Mouse (Mus musculus): Measurements from ENCODE around the gene Ostm1. TPM values are rescaled to one million over a fixed set of nuclear protein-coding genes. Genes with fewer than 3 reads are reported as not detected.

Ostm1 gene
- total and polyA plus RNA-seq, 2 experiments from 2014 or later: 13.8 to 20.2 TPM

GRCm38 (mm10) chr10:42577525-42578280 is 5.9 kb upstream of the Ostm1 start:
- no peak overlapping the region for H3K4me2 ChIP-seq (ENCODE audit: low read depth, low read length)
- no peaks in the 10 kb centered on the region for H3K36me3 ChIP-seq (replicated peaks; ENCODE audit: control insufficient read depth, insufficient read depth, low read length)
- H3K27me3 ChIP-seq (ENCODE audit: control insufficient read depth, insufficient read depth, low read length): peaks cover 100% of the 10 kb centered on the region
- no peak for TF ChIP-seq CTCF (IDR thresholded peaks at IDR 0.05; ENCODE audit: low read depth)
- no peak for TF ChIP-seq EP300 (IDR thresholded peaks at IDR 0.05; ENCODE audit: low read depth)
- WGBS: 3% methylated on average over 15 of the region's 15 CpGs
- no peaks in the 10 kb centered on the region for H3K9me3 ChIP-seq (replicated peaks; ENCODE audit: control insufficient read depth, low read length)
- DNase-seq (ENCODE audit: low spot score): no peak
- H3K4me1 ChIP-seq (ENCODE audit: control insufficient read depth, insufficient read depth): no peaks in the 10 kb centered on the region; the same call in 1 of the 2 replicates
- no peak overlapping the region for H3K9ac ChIP-seq (replicated peaks; ENCODE audit: low read depth, low read length)
- no peak overlapping the region for H3K27ac ChIP-seq (ENCODE audit: low read depth)
- H3K4me3 ChIP-seq (ENCODE audit: low read depth, low read length): no peak overlapping the region
- ATAC-seq (ENCODE audit: insufficient read depth, low read depth): no peak

- Histone ChIP-seq H3K9ac (replicated peaks; ENCODE audit: low read depth, low read length) (no peak overlapping the region), H3K4me3 (ENCODE audit: low read depth, low read length) (no peak overlapping the region), H3K36me3 (replicated peaks; ENCODE audit: control insufficient read depth, insufficient read depth, low read length) (no peaks in the 10 kb centered on the region), H3K27me3 (ENCODE audit: control insufficient read depth, insufficient read depth, low read length) (peaks cover 100% of the 10 kb centered on the region), H3K27ac (ENCODE audit: low read depth) (no peak overlapping the region), H3K9me3 (replicated peaks; ENCODE audit: control insufficient read depth, low read length) (no peaks in the 10 kb centered on the region), H3K4me1 (ENCODE audit: control insufficient read depth, insufficient read depth) (no peaks in the 10 kb centered on the region; the same call in 1 of the 2 replicates), H3K4me2 (ENCODE audit: low read depth, low read length) (no peak overlapping the region)
- ATAC-seq (ENCODE audit: insufficient read depth, low read depth) (no peak), DNase-seq (ENCODE audit: low spot score) (no peak)
- TF ChIP-seq CTCF (IDR thresholded peaks at IDR 0.05; ENCODE audit: low read depth) (no peak), EP300 (IDR thresholded peaks at IDR 0.05; ENCODE audit: low read depth) (no peak)
- 2% methylated on average over 15 of the region's 15 CpGs for WGBS
Observed at GRCm38 (mm10) chr10:42578281-42578675, 5.3 kb upstream of the Ostm1 start.

GRCm38 (mm10) chr10:42578698-42579474 is 4.7 kb upstream of the Ostm1 start:
- TF ChIP-seq EP300 (IDR thresholded peaks at IDR 0.05; ENCODE audit: low read depth) (no peak), CTCF (IDR thresholded peaks at IDR 0.05; ENCODE audit: low read depth) (no peak)
- H3K27me3 ChIP-seq (ENCODE audit: control insufficient read depth, insufficient read depth, low read length): peaks cover 100% of the 10 kb centered on the region
- no peak for DNase-seq (ENCODE audit: low spot score)
- H3K4me1 ChIP-seq (ENCODE audit: control insufficient read depth, insufficient read depth): peaks cover 2% of the 10 kb centered on the region; the same call in 1 of the 2 replicates
- H3K27ac ChIP-seq (ENCODE audit: low read depth): no peak overlapping the region
- H3K4me3 ChIP-seq (ENCODE audit: low read depth, low read length): peak overlapping the region; percentile 27; the same call in 1 of the 2 replicates
- H3K9me3 ChIP-seq (replicated peaks; ENCODE audit: control insufficient read depth, low read length): no peaks in the 10 kb centered on the region
- ATAC-seq (ENCODE audit: insufficient read depth, low read depth): no peak
- no peak overlapping the region for H3K4me2 ChIP-seq (ENCODE audit: low read depth, low read length)
- H3K9ac ChIP-seq (replicated peaks; ENCODE audit: low read depth, low read length): no peak overlapping the region
- 4% methylated on average over 22 of the region's 22 CpGs for WGBS
- no peaks in the 10 kb centered on the region for H3K36me3 ChIP-seq (replicated peaks; ENCODE audit: control insufficient read depth, insufficient read depth, low read length)

DNA sequence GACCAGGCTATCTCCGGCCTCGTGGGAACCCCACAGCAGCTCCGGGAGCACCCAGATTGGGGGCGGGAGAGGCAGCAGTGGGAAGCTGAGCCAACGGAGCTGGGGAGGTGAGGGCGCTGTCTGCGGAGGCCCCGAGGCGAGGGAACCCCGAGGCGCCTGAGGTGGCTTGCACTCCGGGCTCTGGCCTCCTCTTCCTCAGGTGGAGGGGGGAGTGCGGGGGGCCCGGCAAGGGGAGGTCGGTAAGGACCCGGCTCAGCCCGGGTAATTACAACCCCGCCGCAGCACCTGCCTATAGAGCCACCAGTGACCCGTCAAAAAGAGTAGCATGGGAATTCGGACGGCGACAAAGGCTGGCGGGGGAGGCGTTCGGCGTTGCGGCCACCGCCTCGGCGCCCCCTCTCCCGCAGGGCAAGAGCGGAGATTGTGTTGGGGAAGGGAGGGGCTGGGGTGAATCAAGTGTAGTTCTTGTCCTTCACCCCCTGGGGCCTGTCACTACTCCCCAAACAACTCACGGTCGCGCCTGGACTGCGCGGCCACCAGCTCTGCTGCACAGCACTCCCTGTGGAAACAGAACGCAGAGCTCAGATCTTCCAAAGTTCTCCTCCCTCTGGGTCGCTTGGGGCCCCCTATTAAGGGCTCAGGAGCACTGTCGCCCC is 4.0 kb upstream of the Ostm1 start:
- H3K9me3 ChIP-seq (replicated peaks; ENCODE audit: control insufficient read depth, low read length): no peaks in the 10 kb centered on the region
- no peak overlapping the region for H3K27ac ChIP-seq (ENCODE audit: low read depth)
- H3K4me3 ChIP-seq (ENCODE audit: low read depth, low read length): peak overlapping the region; percentile 27
- peaks cover 100% of the 10 kb centered on the region for H3K27me3 ChIP-seq (ENCODE audit: control insufficient read depth, insufficient read depth, low read length)
- DNase-seq (ENCODE audit: low spot score) (no peak), ATAC-seq (ENCODE audit: insufficient read depth, low read depth) (no peak)
- peaks cover 7% of the 10 kb centered on the region; the same call in 1 of the 2 replicates for H3K4me1 ChIP-seq (ENCODE audit: control insufficient read depth, insufficient read depth)
- no peak for TF ChIP-seq CTCF (IDR thresholded peaks at IDR 0.05; ENCODE audit: low read depth)
- TF ChIP-seq EP300 (IDR thresholded peaks at IDR 0.05; ENCODE audit: low read depth): no peak
- no peaks in the 10 kb centered on the region for H3K36me3 ChIP-seq (replicated peaks; ENCODE audit: control insufficient read depth, insufficient read depth, low read length)
- no peak overlapping the region for H3K9ac ChIP-seq (replicated peaks; ENCODE audit: low read depth, low read length)
- 1% methylated on average over 39 of the region's 41 CpGs for WGBS
- H3K4me2 ChIP-seq (ENCODE audit: low read depth, low read length): peak overlapping the region; percentile 42

DNA sequence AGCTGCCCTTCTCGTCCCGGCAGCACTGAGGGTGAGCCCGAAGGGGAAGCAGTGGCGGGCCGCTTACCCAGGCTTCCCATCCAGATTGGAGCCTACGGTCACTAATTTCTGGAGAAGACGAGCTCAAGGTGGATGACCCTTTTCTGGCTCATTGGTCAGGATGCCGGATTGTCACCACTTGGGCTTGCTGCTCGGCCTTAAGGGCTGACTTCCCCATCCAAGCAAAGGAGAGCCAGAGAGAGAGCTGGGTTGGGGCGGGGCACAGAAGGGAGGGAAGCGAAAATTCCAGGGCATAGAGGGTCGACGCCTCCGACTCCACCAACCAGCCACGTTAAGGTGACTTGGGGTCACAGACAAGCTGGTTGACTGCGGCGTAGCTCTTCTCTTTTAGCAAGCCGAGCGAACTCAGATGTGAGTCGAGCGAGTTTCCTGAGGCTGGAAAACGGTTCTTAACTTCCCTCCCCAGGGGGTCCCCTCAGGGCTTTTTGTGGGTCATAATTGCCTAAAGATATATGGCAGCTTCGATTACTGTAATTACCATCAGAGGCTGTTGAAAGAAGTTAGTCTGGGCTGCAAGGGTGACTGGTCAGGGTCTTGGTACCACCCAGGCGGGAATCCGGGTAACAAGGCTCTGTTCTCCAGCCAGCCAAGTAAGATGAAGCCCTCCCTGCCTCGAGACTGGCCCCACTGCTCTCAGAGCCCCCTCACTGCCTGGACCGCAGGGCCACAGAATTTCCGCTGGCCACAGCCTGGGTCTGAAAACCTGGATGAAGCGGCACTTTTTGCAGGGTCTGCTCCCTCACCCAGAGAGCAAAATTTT is 3.3 kb upstream of the Ostm1 start:
- Histone ChIP-seq H3K27me3 (ENCODE audit: control insufficient read depth, insufficient read depth, low read length) (peaks cover 100% of the 10 kb centered on the region), H3K9ac (replicated peaks; ENCODE audit: low read depth, low read length) (no peak overlapping the region), H3K36me3 (replicated peaks; ENCODE audit: control insufficient read depth, insufficient read depth, low read length) (no peaks in the 10 kb centered on the region), H3K9me3 (replicated peaks; ENCODE audit: control insufficient read depth, low read length) (no peaks in the 10 kb centered on the region), H3K27ac (ENCODE audit: low read depth) (no peak overlapping the region), H3K4me1 (ENCODE audit: control insufficient read depth, insufficient read depth) (peaks cover 7% of the 10 kb centered on the region; the same call in 1 of the 2 replicates), H3K4me3 (ENCODE audit: low read depth, low read length) (peak overlapping the region; percentile 27), H3K4me2 (ENCODE audit: low read depth, low read length) (0 out of 2 replicates have a peak overlapping the region, but pooled peaks have one; percentile 42)
- 3% methylated on average over 29 of the region's 29 CpGs for WGBS
- TF ChIP-seq CTCF (IDR thresholded peaks at IDR 0.05; ENCODE audit: low read depth) (no peak), EP300 (IDR thresholded peaks at IDR 0.05; ENCODE audit: low read depth) (no peak)
- DNase-seq (ENCODE audit: low spot score) (no peak), ATAC-seq (ENCODE audit: insufficient read depth, low read depth) (no peak)
